Mouse (Mus musculus) cerebellum, postnatal 10 days (tissue): ENCODE measurements around the gene Prdx6.
A peak's percentile ranks its signal among the peaks of the same experiment; 100 is the strongest.

ENCODE experiments used
- DNase-seq, 2 experiments: peaks; one replicate each; pipeline ENCODE4 v3.0.0; 2021; ENCODE audit warnings: mixed read lengths in 2 of 2

Prdx6 gene

GRCm38 (mm10) chr1:161250604-161251416, at the start of gene Prdx6:
Gene Prdx6, minus strand, starts transcription at chr1:161251219.
- DNase-seq, result peak; percentile 84 to 90

GRCm38 (mm10) chr1:161288256-161288655, 37.2 kb upstream of the Prdx6 start:
- DNase-seq, result peak in 1 of 2 experiments; percentile 5

GRCm38 (mm10) chr1:161286726-161287310, 35.8 kb upstream of the Prdx6 start:
- DNase-seq, result peak; percentile 80 to 81

GRCm38 (mm10) chr1:161281054-161281688, 30.2 kb upstream of the Prdx6 start:
- DNase-seq, result no peak

GRCm38 (mm10) chr1:161279244-161279908, 28.4 kb upstream of the Prdx6 start:
- no peak for DNase-seq

DNA sequence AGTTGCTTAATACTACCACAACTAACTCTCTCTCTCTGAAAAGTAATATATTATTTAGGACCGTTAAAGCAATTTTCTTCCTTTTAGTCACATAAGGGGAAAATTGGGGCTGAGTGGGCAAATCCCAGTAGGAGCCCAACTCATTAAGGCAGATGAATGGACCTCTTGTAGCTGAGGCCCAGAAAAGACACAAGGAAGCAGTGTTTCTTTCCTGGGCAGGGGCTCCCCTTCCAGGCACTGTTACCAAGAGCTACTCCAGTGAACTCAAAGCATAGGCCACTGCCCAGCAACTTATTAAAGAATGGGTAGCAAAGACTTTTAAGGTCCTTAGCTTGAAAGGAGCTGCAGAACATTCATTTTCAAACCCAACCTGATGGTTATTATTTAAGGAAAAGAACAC, 22.5 kb upstream of the Prdx6 start:
- peak in 1 of 2 experiments; percentile 22 for DNase-seq

- DNase-seq, result no peak
Observed at GRCm38 (mm10) chr1:161271461-161271810, 20.4 kb upstream of the Prdx6 start.

GRCm38 (mm10) chr1:161270776-161271460, 19.9 kb upstream of the Prdx6 start:
- no peak for DNase-seq

DNA sequence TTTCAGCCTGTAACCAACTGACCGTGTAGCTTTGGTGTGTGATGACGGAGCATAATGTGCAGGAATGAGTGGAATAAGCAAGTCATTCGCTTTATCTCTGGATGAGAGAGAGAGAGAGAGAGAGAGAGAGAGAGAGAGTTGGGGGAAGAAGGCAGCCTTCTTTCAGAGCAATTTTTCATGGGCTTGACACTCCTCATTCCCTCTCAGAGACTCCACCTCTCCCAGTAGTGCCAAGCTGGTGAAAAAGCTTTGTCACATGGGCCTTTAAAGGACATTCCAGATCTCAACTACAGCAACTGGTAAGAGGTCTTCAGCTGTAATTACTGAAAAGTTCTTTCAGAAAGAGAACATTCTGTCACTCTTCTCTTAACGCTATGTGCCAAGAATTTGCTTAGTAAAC, 18.3 kb upstream of the Prdx6 start:
- DNase-seq, result no peak

- no peak for DNase-seq
Observed at GRCm38 (mm10) chr1:161268884-161269283, 17.9 kb upstream of the Prdx6 start.

GRCm38 (mm10) chr1:161268116-161268515, 17.1 kb upstream of the Prdx6 start:
- DNase-seq, result no peak

GRCm38 (mm10) chr1:161264961-161265360, 13.9 kb upstream of the Prdx6 start:
- no peak for DNase-seq

GRCm38 (mm10) chr1:161263584-161263983, 12.6 kb upstream of the Prdx6 start:
- DNase-seq, result no peak

GRCm38 (mm10) chr1:161262542-161262941, 11.5 kb upstream of the Prdx6 start:
- no peak for DNase-seq

- no peak for DNase-seq
Observed at GRCm38 (mm10) chr1:161260761-161261160, 9.7 kb upstream of the Prdx6 start.

GRCm38 (mm10) chr1:161259142-161259541, 8.1 kb upstream of the Prdx6 start:
- no peak for DNase-seq

- DNase-seq, result no peak
Observed at GRCm38 (mm10) chr1:161258331-161258730, 7.3 kb upstream of the Prdx6 start.

DNA sequence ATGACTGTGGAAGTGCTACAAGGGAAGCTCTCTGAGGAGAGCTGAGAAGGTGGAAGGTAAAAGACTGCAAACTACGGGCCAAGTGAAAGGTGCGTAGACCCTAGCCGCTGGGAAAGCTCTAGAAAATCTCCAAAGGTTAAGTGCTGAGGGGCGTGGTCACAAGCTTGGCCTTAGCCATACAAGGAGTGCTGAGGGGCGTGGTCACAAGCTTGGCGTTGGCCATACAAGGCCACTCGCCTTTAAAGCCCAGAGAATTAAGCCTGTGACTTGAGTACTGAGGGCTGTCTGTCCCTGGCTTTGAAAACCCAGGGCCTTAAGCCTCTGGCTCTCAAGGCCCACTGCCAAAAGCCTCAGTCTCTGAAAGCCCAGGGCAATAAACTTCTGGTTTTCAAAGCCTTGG, 5.9 kb upstream of the Prdx6 start:
- DNase-seq, result no peak

DNA sequence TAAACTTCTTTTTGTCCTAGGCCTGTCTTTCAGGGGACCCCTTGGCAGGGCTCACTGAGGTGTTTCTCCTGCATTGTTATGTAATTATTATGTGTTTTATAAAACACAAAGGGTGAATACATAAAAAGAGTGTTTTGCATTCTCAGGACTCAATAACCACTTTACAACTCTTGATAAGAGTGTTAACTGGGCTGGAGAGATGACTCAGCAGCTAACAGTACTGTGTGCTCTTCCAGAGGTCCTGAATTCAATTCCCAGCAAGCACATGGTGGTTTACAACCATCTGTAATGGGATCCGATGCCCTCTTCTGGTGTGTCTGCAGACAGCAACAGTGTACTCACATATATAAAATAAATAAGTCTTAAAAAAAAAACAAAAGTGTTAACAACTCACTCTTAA, 3.3 kb upstream of the Prdx6 start:
- DNase-seq, result no peak

- DNase-seq, result no peak
Observed at GRCm38 (mm10) chr1:161252901-161253300, 1.9 kb upstream of the Prdx6 start.

DNA sequence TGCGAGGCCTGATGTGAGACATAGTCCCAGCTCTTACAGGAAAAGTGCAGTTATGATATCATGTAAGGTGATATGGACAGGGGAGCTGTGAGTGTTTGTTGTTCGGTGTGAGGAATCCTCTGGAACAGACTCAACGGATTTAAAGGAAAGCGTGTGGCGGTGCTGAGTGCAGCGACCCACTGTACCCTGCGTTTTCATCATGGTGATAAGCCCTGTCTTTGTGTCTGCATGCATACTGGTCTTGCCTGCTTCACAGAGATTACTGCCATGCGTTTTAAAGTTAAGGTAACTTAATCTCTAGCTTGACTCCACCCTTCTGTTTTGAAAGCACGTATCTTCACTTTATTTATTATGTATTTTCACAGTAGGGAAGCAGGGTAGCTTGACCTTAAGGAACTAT, 1.3 kb upstream of the Prdx6 start:
- DNase-seq, result no peak

- DNase-seq, result no peak
Observed at GRCm38 (mm10) chr1:161251417-161252265, 622 bp upstream of the Prdx6 start.
